Mouse (Mus musculus) spleen, adult 12 weeks (tissue): ENCODE measurements at regions not wholly inside any gene's neighbourhood (a gene's known extent, or its start where the extent isn't known, plus 50 kb on each side); places are given as distances from the start of the nearest gene placed in this dataset.

Experiments
- DNase-seq: peaks from one replicate; pipeline ENCODE4 v3.0.0; 2022; ENCODE audit warnings: low spot score

- no peak for DNase-seq
These were observed 237.5 kb downstream of the Gm45692 start for GRCm38 (mm10) chr8:26356801-26357200.

GRCm38 (mm10) chr8:26358711-26359136 lies 239.4 kb downstream of the Gm45692 start:
- no peak for DNase-seq

GRCm38 (mm10) chr8:26362366-26362765 lies 243.0 kb downstream of the Gm45692 start:
- DNase-seq = no peak

- no peak for DNase-seq
These were observed 244.3 kb downstream of the Gm45692 start for GRCm38 (mm10) chr8:26363616-26364015.

GRCm38 (mm10) chr8:26364637-26365036 lies 245.3 kb downstream of the Gm45692 start:
- DNase-seq = no peak

- DNase-seq = no peak
These were observed 261.3 kb downstream of the Gm45692 start for GRCm38 (mm10) chr8:26380668-26381067.

GRCm38 (mm10) chr8:26382426-26382825 lies 263.1 kb downstream of the Gm45692 start:
- no peak for DNase-seq

GRCm38 (mm10) chr8:26383886-26384285 lies 264.6 kb downstream of the Gm45692 start:
- DNase-seq = no peak

GRCm38 (mm10) chr8:26384305-26384993 lies 265.1 kb downstream of the Gm45692 start:
- no peak for DNase-seq

GRCm38 (mm10) chr8:26384994-26385345 lies 265.6 kb downstream of the Gm45692 start:
- DNase-seq = no peak

GRCm38 (mm10) chr8:26395061-26395460 lies 275.7 kb downstream of the Gm45692 start:
- no peak for DNase-seq

GRCm38 (mm10) chr8:26420002-26420401 lies 300.7 kb downstream of the Gm45692 start:
- DNase-seq = no peak

GRCm38 (mm10) chr8:26420536-26420935 lies 301.2 kb downstream of the Gm45692 start:
- no peak for DNase-seq

GRCm38 (mm10) chr8:26427311-26427710 lies 308.0 kb downstream of the Gm45692 start:
- no peak for DNase-seq

GRCm38 (mm10) chr8:26429751-26430327 lies 310.5 kb downstream of the Gm45692 start:
- DNase-seq = no peak

- DNase-seq = no peak
These were observed 313.0 kb downstream of the Gm45692 start for GRCm38 (mm10) chr8:26432161-26432919.

GRCm38 (mm10) chr8:26436236-26436635 lies 316.9 kb downstream of the Gm45692 start:
- DNase-seq = no peak

GRCm38 (mm10) chr8:26437571-26437970 lies 318.2 kb downstream of the Gm45692 start:
- no peak for DNase-seq

GRCm38 (mm10) chr8:26438246-26438862 lies 319.0 kb downstream of the Gm45692 start:
- no peak for DNase-seq

GRCm38 (mm10) chr8:26438877-26439276 lies 319.5 kb downstream of the Gm45692 start:
- DNase-seq = no peak

- no peak for DNase-seq
These were observed 322.1 kb downstream of the Gm45692 start for GRCm38 (mm10) chr8:26441268-26442030.

GRCm38 (mm10) chr8:26443041-26443440 lies 323.7 kb downstream of the Gm45692 start:
- peak; percentile 11 for DNase-seq
